Mouse (Mus musculus): ENCODE data around the gene Olfr1113. TPM values are rescaled to one million over a fixed set of nuclear protein-coding genes. Genes with fewer than 3 reads are reported as not detected.
"Not testable (repeated sequence)": the region's sequence is repeated elsewhere in the genome, so short reads cannot be mapped to it uniquely, and the experiment has no call there.

Olfr1113 gene
- total RNA-seq (2021), result not detected
- long read RNA-seq, experiment 1, result 0 reads
- long read RNA-seq, experiment 2, result 0 reads

DNA sequence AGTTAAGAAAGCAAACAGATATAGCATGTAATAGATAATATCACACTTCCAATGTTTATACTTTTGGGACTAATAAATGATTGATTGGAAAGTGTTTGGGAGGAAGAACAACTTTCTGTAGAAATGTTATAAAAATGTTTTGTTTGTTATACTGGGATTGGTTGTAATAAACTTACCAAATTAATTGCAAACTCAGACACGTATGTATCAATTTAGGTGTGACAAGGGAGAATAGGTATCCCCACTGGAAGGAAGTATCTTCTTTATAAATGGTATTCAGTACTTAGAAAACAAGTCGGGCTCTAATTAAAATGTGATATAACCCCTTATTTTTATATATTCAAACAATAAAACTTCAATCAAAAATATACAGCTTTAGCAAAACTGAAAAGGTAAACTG, at the start of gene Olfr1113:
Gene Olfr1113 (plus strand): TSS at position 301 of the 400 bp plus-strand sequence.
- DNase-seq, result no peak

DNA sequence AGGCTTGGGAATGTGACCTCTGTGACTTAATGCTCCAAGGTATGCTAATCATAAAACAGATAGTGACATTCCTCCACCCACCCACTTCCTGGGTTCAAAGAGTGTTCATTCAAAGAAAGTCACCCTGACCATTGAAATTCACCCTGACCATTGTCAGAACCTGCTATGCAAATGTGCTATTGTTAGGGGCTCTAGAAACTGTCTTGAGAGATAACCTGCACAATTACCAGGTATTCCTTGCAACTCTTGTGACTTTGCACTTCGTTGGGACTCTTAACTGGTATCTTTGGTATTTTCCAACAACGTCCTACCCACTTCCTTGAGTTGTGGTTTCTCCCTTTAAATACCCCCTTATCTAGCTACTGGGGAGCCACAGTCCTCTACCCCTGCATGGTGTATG, 41.0 kb upstream of the Olfr1113 start:
- DNase-seq, result not testable (repeated sequence)

DNA sequence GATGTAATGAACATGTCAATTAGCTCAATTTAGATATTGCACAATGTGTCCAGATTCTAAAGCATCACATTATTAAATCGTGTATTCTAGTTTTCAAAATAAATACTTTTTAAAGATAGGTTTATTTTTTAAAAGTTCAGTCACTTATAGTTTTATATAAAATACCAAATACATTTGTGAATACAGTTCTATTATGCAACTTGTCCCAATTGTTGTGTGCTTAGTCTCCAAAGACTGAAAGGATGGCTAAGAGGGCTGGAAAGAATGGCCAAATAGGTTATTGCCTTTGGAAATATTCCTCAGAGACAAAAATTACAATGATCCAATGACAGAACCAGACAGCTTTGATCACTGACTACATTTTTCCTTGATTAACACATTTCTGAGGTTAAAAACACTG, 21.3 kb upstream of the Olfr1113 start, which contains the start of gene Olfr1112:
Gene Olfr1112 (plus strand): TSS at position 301 of the 400 bp plus-strand sequence.
- DNase-seq, result no peak

- DNase-seq, result no peak
Observed at GRCm38 (mm10) chr2:87247713-87248112, 38.9 kb downstream of the Olfr1113 start, which contains the start of gene Olfr1115. Olfr1115 (plus strand) TSS chr2:87248013.

Small RNA genes lying within 50 kb of the gene (microRNA-seq; reads per million reads assigned to microRNA genes)
- 0 reads per million in 2 experiments for gene Gm27438

Other genes starting within 250 kb of the Olfr1113 start
- gene Olfr1099, start 248.3 kb upstream of the Olfr1113 start, total RNA-seq (2021), result not detected
- not detected for gene Olfr1100, start 229.0 kb upstream of the Olfr1113 start, total RNA-seq (2021)
- gene Olfr1101, start 217.7 kb upstream of the Olfr1113 start, total RNA-seq (2021), result not detected
- not detected for gene Olfr1102, start 210.6 kb upstream of the Olfr1113 start, total RNA-seq (2021)
- not detected for gene Olfr1104, start 181.9 kb upstream of the Olfr1113 start, total RNA-seq (2021)
- not detected for gene Olfr1105, start 172.4 kb upstream of the Olfr1113 start, total RNA-seq (2021)
- not detected for gene Olfr1106, start 156.7 kb upstream of the Olfr1113 start, total RNA-seq (2021)
- not detected for gene Olfr1107, start 133.2 kb upstream of the Olfr1113 start, total RNA-seq (2021)
- not detected for gene Olfr1109, start 113.0 kb upstream of the Olfr1113 start, total RNA-seq (2021)
- gene Olfr259, start 94.4 kb upstream of the Olfr1113 start, total RNA-seq (2021), result not detected
- gene Olfr1110, start 68.7 kb upstream of the Olfr1113 start, total RNA-seq (2021), result not detected
- gene Olfr1111, start 56.3 kb upstream of the Olfr1113 start, total RNA-seq (2021), result not detected
- not detected for gene Olfr1112, start 21.2 kb upstream of the Olfr1113 start, total RNA-seq (2021)
- gene Olfr1115, start 39.0 kb downstream of the Olfr1113 start, total RNA-seq (2021), result not detected
- not detected for gene Olfr1116, start 58.6 kb downstream of the Olfr1113 start, total RNA-seq (2021)
- not detected for gene Olfr1118, start 98.6 kb downstream of the Olfr1113 start, total RNA-seq (2021)
- gene Olfr1120, start 145.8 kb downstream of the Olfr1113 start, total RNA-seq (2021), result not detected
- not detected for gene Olfr1121, start 160.9 kb downstream of the Olfr1113 start, total RNA-seq (2021)
- gene Olfr1122, start 176.9 kb downstream of the Olfr1113 start, total RNA-seq (2021), result not detected
- not detected for gene Olfr1123, start 207.7 kb downstream of the Olfr1113 start, total RNA-seq (2021)
- gene Olfr1124, start 221.3 kb downstream of the Olfr1113 start, total RNA-seq (2021), result not detected
- not detected for gene Olfr1126, start 245.0 kb downstream of the Olfr1113 start, total RNA-seq (2021)

All from gastrocnemius, postnatal 10 days (tissue).